Mouse (Mus musculus) central nervous system, embryonic 18 days (tissue): ENCODE measurements around the gene Pias4. TPM values are rescaled to one million over a fixed set of nuclear protein-coding genes. Genes with fewer than 3 reads are reported as not detected.

Experiments
- polyA plus RNA-seq: library from polyadenylated mRNA; depleted of rRNA; stranded (reverse); fragments of >200 nt; gene quantifications from 2 replicates; pipeline ENCODE4 v1.2.3, GENCODE M21; 2012; rRNA removed

The Pias4 gene
- polyA plus RNA-seq = 23.5 and 28.9 TPM in 2 replicates

DNA sequence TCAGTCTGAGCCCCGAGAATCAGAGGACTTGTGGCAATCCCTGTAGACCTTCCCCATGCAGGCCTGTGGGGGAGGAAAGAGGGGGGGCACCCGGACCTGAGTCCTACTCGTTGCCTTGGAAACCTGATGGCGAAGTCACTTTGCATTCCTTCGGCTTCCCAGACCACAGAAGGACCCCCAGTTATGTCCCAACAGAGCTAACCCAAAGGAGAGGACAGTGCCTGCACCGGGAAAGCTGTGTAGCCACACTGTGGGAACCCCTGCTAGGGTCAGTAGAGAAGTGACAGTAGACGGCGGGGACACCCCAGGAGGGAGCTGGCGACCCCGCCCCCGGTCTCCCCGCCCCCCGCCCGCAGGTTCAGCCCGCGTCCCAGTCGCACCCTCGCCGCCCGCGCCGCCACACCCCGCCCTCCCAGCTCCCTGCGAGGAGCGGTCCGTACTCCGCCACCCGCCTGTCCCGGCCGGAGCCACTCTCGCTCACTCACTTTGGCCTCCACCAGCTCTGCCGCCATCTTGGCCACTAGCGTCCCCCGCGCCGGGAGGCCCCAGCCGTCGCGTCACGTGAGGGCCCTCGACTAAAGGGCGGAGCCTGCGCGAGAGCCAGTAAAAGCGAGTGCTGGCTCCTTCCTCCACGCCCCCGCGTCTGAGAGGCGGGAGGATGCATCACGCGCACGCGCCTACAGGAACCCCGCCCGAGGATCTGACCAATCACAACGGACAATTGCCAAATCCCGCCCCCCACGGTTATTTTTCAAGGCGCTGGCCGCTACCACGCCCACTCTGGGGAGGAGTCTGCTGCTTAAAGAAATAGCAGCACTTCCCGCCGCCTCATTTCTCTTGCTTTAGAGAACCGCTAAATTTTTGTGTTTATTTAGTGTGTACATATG lies at the start of gene Pias4:
Gene Pias4 (minus strand): TSS at position 724 of the 887 bp plus-strand sequence.

DNA sequence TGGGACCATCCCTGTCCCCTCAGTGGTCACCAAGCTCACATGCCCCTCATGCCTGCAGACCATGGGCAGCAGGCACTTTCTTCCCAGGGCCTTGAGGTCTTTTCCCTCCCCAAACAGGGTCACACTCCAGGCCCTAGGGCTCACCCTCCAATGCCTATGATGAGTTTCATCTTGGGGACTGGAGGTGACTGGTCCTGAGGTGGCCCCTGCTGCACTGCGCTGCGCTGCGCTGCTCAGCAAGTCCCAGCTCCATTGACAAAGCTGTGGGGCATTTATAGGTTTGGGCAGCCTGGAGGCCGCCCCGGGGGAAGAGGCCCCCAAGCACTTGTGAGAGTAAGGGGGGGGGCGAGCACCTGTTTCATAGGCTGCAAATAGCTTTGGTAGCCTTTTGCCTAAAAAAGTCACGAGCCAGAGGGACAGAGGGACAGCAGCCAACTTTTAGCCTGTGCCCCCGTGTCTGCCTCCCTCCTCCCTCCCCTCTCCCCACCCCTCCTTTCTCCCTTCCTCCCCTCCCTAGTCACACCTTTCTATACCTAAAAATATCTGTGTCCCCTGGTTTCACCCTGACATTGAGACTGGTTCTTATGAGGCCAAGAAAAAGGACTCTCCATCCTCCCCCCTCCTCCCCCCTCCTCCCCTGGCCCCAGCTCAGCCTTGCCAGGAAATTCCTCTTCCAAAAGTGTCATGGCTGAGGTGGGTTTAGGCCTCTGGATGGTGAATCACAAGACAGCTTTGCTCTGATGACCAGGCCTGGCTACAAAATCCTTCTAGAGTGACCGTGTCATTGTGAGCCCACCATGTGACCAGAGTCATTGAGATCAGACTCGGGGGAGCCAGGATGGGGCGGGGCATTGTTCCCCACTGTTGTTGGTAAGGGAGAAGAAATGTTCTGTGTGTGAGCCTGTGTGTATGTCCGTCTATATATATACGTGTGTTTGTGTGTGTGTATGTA lies 34.4 kb upstream of the Pias4 start, which contains the start of gene Nmrk2:
Gene Nmrk2 (minus strand): TSS at position 245 of the 952 bp plus-strand sequence.

DNA sequence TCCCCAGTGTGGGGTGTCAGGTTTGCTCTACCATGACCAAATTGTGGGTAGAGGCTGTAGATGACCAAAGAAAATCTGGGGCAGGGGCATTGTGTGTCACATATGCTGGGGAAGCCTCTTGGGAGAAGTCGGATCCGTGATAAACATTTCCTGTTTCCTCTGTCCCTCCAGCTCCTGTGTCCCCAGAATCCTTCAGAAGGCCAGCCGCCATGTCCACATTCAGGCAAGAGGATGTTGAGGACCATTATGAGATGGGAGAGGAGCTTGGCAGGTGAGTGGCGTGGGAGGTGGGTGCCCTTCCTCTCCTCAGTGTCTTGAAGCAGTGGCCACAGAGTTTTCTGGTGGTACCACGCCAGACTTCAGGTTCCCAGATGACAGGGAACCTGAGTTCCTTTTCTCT lies 16.1 kb upstream of the Pias4 start, which contains the start of gene 4930442H23Rik:
Gene 4930442H23Rik (minus strand): TSS at position 45 of the 400 bp plus-strand sequence.

DNA sequence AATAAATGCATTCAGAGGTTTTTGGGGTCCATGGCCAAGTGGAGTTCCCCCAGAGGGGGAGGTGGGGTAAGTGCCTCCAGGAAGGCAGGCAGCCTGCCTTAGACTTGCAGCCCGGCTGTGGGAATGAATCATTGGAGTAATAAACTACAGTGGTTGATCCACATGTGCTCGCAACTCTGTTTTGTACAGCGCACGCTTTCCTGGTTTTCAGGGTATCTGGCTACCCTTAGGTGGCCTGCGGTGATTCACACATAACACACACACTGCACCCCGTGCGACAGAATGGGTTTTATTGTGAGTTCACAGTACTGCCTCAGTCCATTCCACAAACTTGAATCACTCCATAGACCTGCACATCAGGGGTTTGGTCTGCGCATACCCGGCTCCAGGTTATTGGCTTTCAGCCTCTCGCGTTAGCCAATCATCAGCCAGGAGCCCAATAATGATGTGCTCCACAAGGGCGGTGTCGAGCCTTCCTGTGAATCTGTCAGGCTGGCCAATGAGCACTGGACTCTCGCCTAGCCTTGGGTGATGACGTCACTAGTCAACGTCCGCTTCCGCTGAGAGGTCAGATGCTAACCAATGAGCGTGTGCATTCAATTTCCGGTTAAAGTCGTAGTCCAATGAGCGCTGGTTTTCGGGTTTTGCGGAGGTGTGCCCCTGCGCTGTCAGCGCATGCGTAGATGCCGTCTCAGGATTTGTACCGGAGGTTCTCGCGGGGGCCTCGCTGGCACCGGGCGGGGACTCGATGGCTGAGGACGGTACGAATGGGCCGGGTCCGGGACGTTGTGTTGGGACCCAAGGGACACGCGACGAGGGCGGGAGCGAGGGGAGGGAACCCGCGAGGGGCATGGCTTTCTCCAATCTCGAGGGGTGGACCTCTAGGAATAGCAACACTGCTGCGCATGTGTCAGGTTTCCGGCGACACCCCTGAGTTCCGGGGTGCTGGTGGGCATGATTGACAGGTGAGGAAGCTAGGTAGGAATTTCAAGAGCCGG lies 14.9 kb upstream of the Pias4 start, which contains the start of gene Dapk3:
Gene Dapk3 (plus strand): TSS at position 670 of the 998 bp plus-strand sequence.

DNA sequence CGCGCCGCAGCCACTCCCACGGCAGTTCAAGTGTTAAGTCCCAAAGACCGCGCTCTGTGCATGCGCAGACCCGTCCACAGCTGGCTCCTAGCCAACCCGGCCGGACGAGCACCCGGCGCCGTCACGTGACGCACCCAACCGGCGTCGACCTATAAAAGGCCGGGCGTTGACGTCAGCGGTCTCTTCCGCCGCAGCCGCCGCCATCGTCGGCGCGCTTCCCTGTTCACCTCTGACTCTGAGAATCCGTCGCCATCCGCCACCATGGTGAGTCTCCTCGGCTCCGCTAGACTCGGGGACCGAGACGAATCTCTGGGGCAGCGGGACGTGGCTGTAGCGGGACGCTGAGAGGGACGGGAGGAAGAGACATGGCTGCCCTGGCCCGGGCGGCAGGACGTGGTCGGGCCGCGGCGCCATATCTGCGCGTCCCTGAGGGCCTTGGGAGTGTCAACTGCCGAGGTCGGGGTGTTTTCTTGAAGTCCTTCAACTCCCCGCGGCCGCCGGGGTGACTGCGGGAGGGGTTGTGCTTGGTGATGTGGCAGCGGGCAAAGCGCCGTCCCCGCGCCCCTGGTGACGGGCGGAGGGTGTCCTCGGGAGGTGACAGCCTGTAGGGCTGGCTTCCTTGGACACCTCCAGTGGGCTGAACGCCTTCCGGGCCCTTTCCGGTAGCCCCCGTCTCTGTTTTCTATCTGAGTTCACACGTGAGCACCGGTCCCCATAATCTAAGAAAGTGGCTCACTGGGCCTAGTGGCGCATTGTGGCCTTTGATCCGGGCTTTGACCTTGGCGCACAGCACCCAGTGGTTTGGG lies 8.9 kb upstream of the Pias4 start, which contains the start of gene Eef2:
Gene Eef2 (plus strand): TSS at position 166 of the 806 bp plus-strand sequence.

DNA sequence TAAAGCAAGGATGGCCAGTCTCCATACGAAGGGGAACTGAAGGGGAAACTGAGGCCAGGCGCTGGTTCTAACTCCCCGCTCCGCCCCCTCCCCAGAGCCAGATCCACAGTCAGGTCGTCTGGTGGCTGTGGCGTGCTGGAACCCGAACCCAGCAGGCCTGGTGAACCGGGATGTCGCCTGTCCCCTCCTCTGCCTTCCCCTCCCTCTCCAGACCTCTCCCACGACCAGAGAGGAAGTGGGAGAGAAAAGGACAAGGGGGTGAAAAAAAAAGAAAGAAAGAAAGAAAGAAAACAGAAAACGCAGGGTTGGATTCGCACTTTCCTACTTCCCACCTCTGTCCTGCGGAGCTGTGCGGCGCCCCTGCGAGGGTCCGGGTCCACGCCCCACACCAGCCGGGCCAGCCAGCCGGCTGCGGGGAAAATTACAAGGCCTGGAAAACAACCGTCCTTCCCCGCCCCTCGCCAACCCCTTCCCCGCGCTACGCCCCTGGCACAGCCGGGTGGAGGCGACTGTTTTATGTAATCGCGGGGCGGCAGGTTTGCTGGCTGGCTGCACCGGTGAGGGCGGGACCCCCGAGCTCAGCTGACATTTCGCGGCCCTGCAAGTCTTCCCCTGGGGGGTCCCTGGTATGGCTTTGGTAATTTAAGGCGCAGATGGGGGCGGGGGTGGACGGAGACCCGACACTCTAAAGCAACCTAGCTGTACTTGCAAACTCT lies 32.6 kb downstream of the Pias4 start, which contains the start of gene Zbtb7a:
Gene Zbtb7a (plus strand): TSS at position 255 of the 716 bp plus-strand sequence.

DNA sequence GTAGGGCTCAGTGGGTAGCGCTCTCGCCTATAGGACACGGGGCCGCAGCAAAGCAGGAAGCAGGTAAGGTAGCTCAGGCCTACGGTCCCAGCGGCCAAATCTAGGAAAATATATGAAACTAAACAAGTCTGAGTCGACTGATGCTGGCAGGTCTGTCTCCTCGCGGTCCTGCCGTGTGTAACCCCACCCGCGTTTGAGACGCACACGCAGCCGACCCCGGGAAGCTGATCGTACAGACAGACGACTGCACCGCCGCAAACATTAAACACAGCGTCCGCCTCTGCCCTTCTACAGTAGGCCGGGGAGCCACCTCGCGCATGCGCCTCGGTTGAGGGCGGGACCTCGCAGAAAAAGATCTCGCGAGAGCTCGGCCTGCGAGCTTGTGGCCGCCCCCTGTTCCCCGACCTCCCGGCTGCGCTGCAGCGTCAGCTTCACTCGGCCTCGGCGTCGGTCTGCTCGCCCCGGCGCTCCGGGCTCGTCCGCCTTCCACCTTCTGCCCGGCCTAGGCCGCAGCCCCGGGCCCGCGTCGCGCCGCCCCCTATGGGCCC lies 62.1 kb downstream of the Pias4 start, which contains the start of gene Map2k2:
Gene Map2k2 (plus strand): TSS at position 351 of the 548 bp plus-strand sequence.

Other genes with a start within 250 kb of the Pias4 start
- 54.5 and 57.9 TPM in 2 replicates for gene Lmnb2, start 249.7 kb downstream of the Pias4 start, polyA plus RNA-seq
- 8.2 and 10.9 TPM in 2 replicates for gene Gadd45b, start 237.8 kb downstream of the Pias4 start, polyA plus RNA-seq
- gene Gng7, start 153.0 kb downstream of the Pias4 start, polyA plus RNA-seq = 37.5 and 53.7 TPM in 2 replicates
- 63.0 and 72.2 TPM in 2 replicates for gene Diras1, start 142.3 kb downstream of the Pias4 start, polyA plus RNA-seq
- 68.4 and 75.8 TPM in 2 replicates for gene Slc39a3, start 130.5 kb downstream of the Pias4 start, polyA plus RNA-seq
- gene Sgta, start 107.7 kb downstream of the Pias4 start, polyA plus RNA-seq = 265 and 268 TPM in 2 replicates
- gene Thop1, start 97.9 kb downstream of the Pias4 start, polyA plus RNA-seq = 75.2 and 75.3 TPM in 2 replicates
- gene Creb3l3, start 69.0 kb downstream of the Pias4 start, polyA plus RNA-seq = 0.40 and 0.48 TPM in 2 replicates
- 179 and 183 TPM in 2 replicates for gene Map2k2, start 62.0 kb downstream of the Pias4 start, polyA plus RNA-seq
- gene Zbtb7a, start 32.7 kb downstream of the Pias4 start, polyA plus RNA-seq = 8.3 and 9.9 TPM in 2 replicates
- 1,300 and 1,423 TPM in 2 replicates for gene Eef2, start 8.7 kb upstream of the Pias4 start, polyA plus RNA-seq
- gene Dapk3, start 15.1 kb upstream of the Pias4 start, polyA plus RNA-seq = 67.6 and 77.1 TPM in 2 replicates
- not detected in 2 replicates for gene 4930442H23Rik, start 15.9 kb upstream of the Pias4 start, polyA plus RNA-seq
- 0.16 and 0.17 TPM in 2 replicates for gene Nmrk2, start 34.1 kb upstream of the Pias4 start, polyA plus RNA-seq
- gene Atcay, start 62.9 kb upstream of the Pias4 start, polyA plus RNA-seq = 163 and 174 TPM in 2 replicates
- 67.6 and 70.9 TPM in 2 replicates for gene Zfr2, start 65.2 kb upstream of the Pias4 start, polyA plus RNA-seq
- 160 and 167 TPM in 2 replicates for gene Matk, start 85.0 kb upstream of the Pias4 start, polyA plus RNA-seq
- 61.6 and 82.0 TPM in 2 replicates for gene Mrpl54, start 99.0 kb upstream of the Pias4 start, polyA plus RNA-seq
- 43.6 and 46.7 TPM in 2 replicates for gene Apba3, start 99.0 kb upstream of the Pias4 start, polyA plus RNA-seq
- gene Tjp3, start 123.7 kb upstream of the Pias4 start, polyA plus RNA-seq = 4.7 and 5.7 TPM in 2 replicates
- gene Pip5k1c, start 125.0 kb upstream of the Pias4 start, polyA plus RNA-seq = 209 and 257 TPM in 2 replicates
- 31.3 and 32.6 TPM in 2 replicates for gene Cactin, start 153.2 kb upstream of the Pias4 start, polyA plus RNA-seq
- 2.9 and 3.2 TPM in 2 replicates for gene Tbxa2r, start 160.8 kb upstream of the Pias4 start, polyA plus RNA-seq
- 0.08 and 0.09 TPM in 2 replicates for gene Gipc3, start 175.3 kb upstream of the Pias4 start, polyA plus RNA-seq
- gene Hmg20b, start 182.6 kb upstream of the Pias4 start, polyA plus RNA-seq = 29.3 and 32.0 TPM in 2 replicates
- gene Mfsd12, start 189.6 kb upstream of the Pias4 start, polyA plus RNA-seq = 17.9 and 18.2 TPM in 2 replicates
- 0.48 TPM in 1 of 2 replicates, not detected in the other for gene 4930404N11Rik, start 197.9 kb upstream of the Pias4 start, polyA plus RNA-seq
- gene Fzr1, start 210.6 kb upstream of the Pias4 start, polyA plus RNA-seq = 138 and 139 TPM in 2 replicates
- gene Dohh, start 216.5 kb upstream of the Pias4 start, polyA plus RNA-seq = 66.2 and 66.7 TPM in 2 replicates
- gene Gm48551, start 216.5 kb upstream of the Pias4 start, polyA plus RNA-seq = 6.6 and 8.8 TPM in 2 replicates
- 7.0 and 10.1 TPM in 2 replicates for gene Gm48552, start 221.1 kb upstream of the Pias4 start, polyA plus RNA-seq
- 3.9 and 4.1 TPM in 2 replicates for gene Smim24, start 225.1 kb upstream of the Pias4 start, polyA plus RNA-seq